In the genomic region with DNA sequence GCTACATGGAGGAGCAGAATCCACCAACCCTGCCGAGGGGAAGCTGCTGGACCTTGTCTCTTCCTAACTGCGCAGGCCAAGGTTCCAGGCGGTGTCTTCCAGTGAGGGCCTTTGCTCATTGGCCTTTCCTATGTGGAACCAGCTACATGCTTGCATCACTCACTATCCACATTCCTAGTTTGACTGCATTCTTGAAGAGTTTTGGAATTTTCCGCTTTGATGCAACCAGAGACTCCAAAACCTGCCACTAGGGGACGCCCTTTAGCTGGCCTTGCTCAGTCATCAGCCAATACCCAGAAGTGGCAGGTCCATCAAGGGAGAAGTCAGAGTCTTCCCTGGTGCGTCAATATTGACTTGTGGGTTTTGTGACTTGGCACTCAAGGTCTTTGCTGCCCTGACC, we compare ENCODE assay signal across 9 mouse cellular contexts.
DNase-seq lines count a peak whose midpoint lies in the region; ATAC-seq and TF ChIP-seq lines count a peak whose summit lies in the region.
"Had no signal": no experiment of that assay in that cellular context is flagged by ENCODE, and none has a peak within 500 bp of the region (broad histone marks: within the 10 kb centered on the region; RNA-seq: fewer than 3 reads in every experiment).

No protein-coding gene starts in this region.

- no peak for TF ChIP-seq POLR2A in cortical plate, adult 2 months (IDR thresholded peaks at IDR 0.05; ENCODE audit: extremely low read depth, insufficient read depth, low read length)

- H3K4me2 ChIP-seq in liver, postnatal 0 days (ENCODE audit: low read depth, low read length): no peak overlapping the region
- H3K4me2 ChIP-seq: embryonic facial prominence, embryonic 15.5 days had no signal

- no peak overlapping the region for H3K9ac ChIP-seq in liver, postnatal 0 days (replicated peaks)
- H3K9ac ChIP-seq: embryonic facial prominence, embryonic 15.5 days had no signal

- ATAC-seq in liver, postnatal 0 days: peak; percentile 48; the same call in 1 of the 2 replicates

- no peak for TF ChIP-seq EP300 in liver, postnatal 0 days (IDR thresholded peaks at IDR 0.05; ENCODE audit: low read depth)

- TF ChIP-seq CTCF in cortical plate, adult 2 months (IDR thresholded peaks at IDR 0.05; ENCODE audit: extremely low read depth, insufficient read depth, low read length): peak; percentile 99
- peak; percentile 97 for TF ChIP-seq CTCF in liver, postnatal 0 days (IDR thresholded peaks at IDR 0.05; ENCODE audit: low read depth)

- no peak overlapping the region for H3K4me3 ChIP-seq in cortical plate, adult 2 months (ENCODE audit: insufficient read depth, low read length)
- H3K4me3 ChIP-seq in liver, postnatal 0 days (ENCODE audit: low read depth, low read length): no peak overlapping the region
- H3K4me3 ChIP-seq: embryonic facial prominence, embryonic 15.5 days had no signal

- peaks cover 3% of the 10 kb centered on the region for H3K4me1 ChIP-seq in cortical plate, adult 2 months (ENCODE audit: control insufficient read depth, insufficient read depth, low read length)
- H3K4me1 ChIP-seq in liver, postnatal 0 days (ENCODE audit: insufficient read depth): no peaks in the 10 kb centered on the region

- no peaks in the 10 kb centered on the region for H3K9me3 ChIP-seq in liver, postnatal 0 days (ENCODE audit: low read length)
- H3K9me3 ChIP-seq: embryonic facial prominence, embryonic 15.5 days had no signal

- no peaks in the 10 kb centered on the region for H3K27me3 ChIP-seq in liver, postnatal 0 days (ENCODE audit: insufficient read depth, low read length)
- H3K27me3 ChIP-seq: embryonic facial prominence, embryonic 15.5 days had no signal

- no peaks in the 10 kb centered on the region for H3K36me3 ChIP-seq in liver, postnatal 0 days (replicated peaks; ENCODE audit: insufficient read depth, low read length)
- H3K36me3 ChIP-seq: embryonic facial prominence, embryonic 15.5 days had no signal

- WGBS in liver, postnatal 0 days (ENCODE audit: insufficient replicate concordance): 22% methylated on average over 6 of the region's 6 CpGs

- no peak overlapping the region for H3K27ac ChIP-seq in cortical plate, adult 2 months (ENCODE audit: insufficient read depth, low read length)
- H3K27ac ChIP-seq in liver, postnatal 0 days (ENCODE audit: low read depth): no peak overlapping the region
- H3K27ac ChIP-seq: embryonic facial prominence, embryonic 15.5 days had no signal

- DNase-seq in 416B (ENCODE audit: low read depth) (peak; percentile 64), ZHBTc4 (ENCODE audit: low read depth, low spot score) (peak; percentile 92)
- peak; percentile 57 for DNase-seq in gonadal fat pad, adult 2 months (ENCODE audit: low read depth)
- peak; percentile 89 for DNase-seq in kidney, postnatal 14 days
- DNase-seq in liver, postnatal 0 days: peak; percentile 81
- DNase-seq in retina, embryonic 14.5 days (ENCODE audit: low spot score): peak; percentile 87
- DNase-seq in thymus, postnatal 25 days: peak; percentile 64
